Mouse (Mus musculus) heart, adult 2 months (tissue): ENCODE data around the gene Atg16l2. TPM values are rescaled to one million over a fixed set of nuclear protein-coding genes. Genes with fewer than 3 reads are reported as not detected.

ENCODE experiments used
- DNase-seq, 2 experiments: peaks; one replicate each; pipeline ENCODE4 v3.0.0; 2021
- H3K27ac ChIP-seq: fragments of 200-600 bp; 2 replicates; pipeline ENCODE4 v1.8.1; 2022
- H3K27me3 ChIP-seq: fragments of 200-500 bp; 2 replicates; pipeline ENCODE4 v1.6.1; 2012; ENCODE audit warnings: mild to moderate bottlenecking, low read length, inconsistent platforms, mixed read lengths; ENCODE audit not compliant: control insufficient read depth, insufficient read depth
- H3K36me3 ChIP-seq: fragments of 200-500 bp; 2 replicates; pipeline ENCODE4 v1.6.1; 2012; ENCODE audit warnings: low read length, inconsistent platforms; ENCODE audit not compliant: control insufficient read depth, insufficient read depth
- H3K4me1 ChIP-seq: fragments of 200-500 bp; 2 replicates; pipeline ENCODE4 v1.6.1; 2011; ENCODE audit warnings: low read length; ENCODE audit not compliant: control insufficient read depth, insufficient read depth
- H3K4me3 ChIP-seq: fragments of 200-600 bp; 2 replicates; pipeline ENCODE4 v1.8.1; 2022
- H3K79me2 ChIP-seq: fragments of 200-500 bp; replicated peaks from 2 replicates; pipeline ENCODE4 v1.6.1; 2012; ENCODE audit warnings: mild to moderate bottlenecking, inconsistent platforms, low read length, moderate library complexity, mixed read lengths; ENCODE audit not compliant: control insufficient read depth, insufficient read depth
- H3K9ac ChIP-seq: fragments of 200-500 bp; 2 replicates; pipeline ENCODE4 v1.6.1; 2012; ENCODE audit warnings: low read depth, mild to moderate bottlenecking, control low read depth, inconsistent platforms, low read length, mixed read lengths
- CTCF ChIP-seq: fragments of 200-600 bp; IDR thresholded peaks from 2 replicates; pipeline ENCODE4 v1.8.1; 2022; ENCODE audit warnings: antibody characterized with exemption, mild to moderate bottlenecking, moderate library complexity
- EP300 ChIP-seq: fragments of 200-500 bp; IDR thresholded peaks from 2 replicates; pipeline ENCODE4 v1.6.1; 2011; ENCODE audit warnings: low read depth, low read length, control low read depth; ENCODE audit not compliant: insufficient read depth
- POLR2A ChIP-seq: fragments of 200-500 bp; IDR thresholded peaks from 2 replicates; pipeline ENCODE4 v1.6.1; 2011; ENCODE audit warnings: mild to moderate bottlenecking, low read depth, low read length, control low read depth; ENCODE audit not compliant: insufficient read depth
- WGBS: fragments of 180-500 bp; shearing (Covaris S2); methylation state at CpG from one replicate; pipeline ENCODE4 v1.1.7; 2018; 5-methylcytosine and 5-hydroxymethylcytosine counted together
- intact Hi-C: fragments of 180-260 bp; cut with DNase I; formaldehyde crosslinking; loops from one replicate; pipeline ENCODE4 v1.15.1; 2025
- polyA plus RNA-seq: library from polyadenylated mRNA; depleted of rRNA; stranded (reverse); fragments of >200 nt; gene quantifications from 2 replicates; pipeline ENCODE4 v1.2.3, GENCODE M21; 2012
- total RNA-seq, 2 experiments: library from RNA; stranded (reverse); gene quantifications; 2 replicates each; pipeline ENCODE4 v1.2.3; 2021

Atg16l2 gene
- total and polyA plus RNA-seq, 3 experiments: 7.8 to 22.8 (median 8.9) TPM

GRCm38 (mm10) chr7:101343135-101343534, 41.1 kb upstream of the Atg16l2 start:
- no peak for DNase-seq
- TF ChIP-seq POLR2A (no peak), EP300 (no peak), CTCF (no peak)
- intact Hi-C loops: no loop called here
- Histone ChIP-seq H3K4me3 (no peak overlapping the region), H3K27ac (no peak overlapping the region), H3K4me1 (peaks cover 5% of the 10 kb centered on the region; the same call in 1 of the 2 replicates), H3K79me2 (no peaks in the 10 kb centered on the region), H3K27me3 (no peaks in the 10 kb centered on the region), H3K9ac (no peak overlapping the region), H3K36me3 (no peaks in the 10 kb centered on the region)
- 44% methylated on average over 7 of the region's 7 CpGs for WGBS

GRCm38 (mm10) chr7:101341405-101341804, 39.4 kb upstream of the Atg16l2 start:
- no peak for DNase-seq
- TF ChIP-seq EP300: no peak
- H3K27me3 ChIP-seq: no peaks in the 10 kb centered on the region
- H3K4me1 ChIP-seq: peaks cover 2% of the 10 kb centered on the region; the same call in 1 of the 2 replicates
- no peaks in the 10 kb centered on the region for H3K79me2 ChIP-seq
- H3K4me3 ChIP-seq: no peak overlapping the region
- intact Hi-C loops: no loop called here
- WGBS: 40% methylated on average over 6 of the region's 6 CpGs
- H3K27ac ChIP-seq: no peak overlapping the region
- no peak overlapping the region for H3K9ac ChIP-seq
- H3K36me3 ChIP-seq: no peaks in the 10 kb centered on the region

- Histone ChIP-seq H3K27ac (no peak overlapping the region), H3K79me2 (no peaks in the 10 kb centered on the region), H3K9ac (no peak overlapping the region), H3K27me3 (no peaks in the 10 kb centered on the region), H3K4me3 (no peak overlapping the region), H3K4me1 (peaks cover 2% of the 10 kb centered on the region; the same call in 1 of the 2 replicates), H3K36me3 (no peaks in the 10 kb centered on the region)
- TF ChIP-seq EP300: no peak
- no peak for TF ChIP-seq CTCF
- no peak for TF ChIP-seq POLR2A
- intact Hi-C loops: no loop called here
- DNase-seq: no peak
- 94% methylated on average over 3 of the region's 3 CpGs for WGBS
Measured at GRCm38 (mm10) chr7:101337401-101337800, 35.4 kb upstream of the Atg16l2 start.

GRCm38 (mm10) chr7:101336686-101337085, 34.6 kb upstream of the Atg16l2 start:
- no peak overlapping the region for H3K4me3 ChIP-seq
- no peaks in the 10 kb centered on the region for H3K27me3 ChIP-seq
- DNase-seq: no peak
- no peak overlapping the region for H3K27ac ChIP-seq
- intact Hi-C loops: no loop called here
- no peak overlapping the region for H3K9ac ChIP-seq
- TF ChIP-seq CTCF (no peak), EP300 (no peak), POLR2A (no peak)
- H3K36me3 ChIP-seq: no peaks in the 10 kb centered on the region
- peaks cover 2% of the 10 kb centered on the region; the same call in 1 of the 2 replicates for H3K4me1 ChIP-seq
- H3K79me2 ChIP-seq: no peaks in the 10 kb centered on the region
- 91% methylated on average over 3 of the region's 3 CpGs for WGBS

- Histone ChIP-seq H3K4me1 (no peaks in the 10 kb centered on the region), H3K79me2 (no peaks in the 10 kb centered on the region), H3K27ac (no peak overlapping the region), H3K9ac (no peak overlapping the region), H3K27me3 (no peaks in the 10 kb centered on the region), H3K4me3 (no peak overlapping the region), H3K36me3 (no peaks in the 10 kb centered on the region)
- intact Hi-C loops: no loop called here
- TF ChIP-seq CTCF (no peak), EP300 (no peak), POLR2A (no peak)
- DNase-seq: no peak
- 63% methylated on average over 2 of the region's 2 CpGs for WGBS
Measured at GRCm38 (mm10) chr7:101335228-101335627, 33.2 kb upstream of the Atg16l2 start.

GRCm38 (mm10) chr7:101332045-101332831, 30.2 kb upstream of the Atg16l2 start:
- H3K27ac ChIP-seq: no peak overlapping the region
- H3K79me2 ChIP-seq: no peaks in the 10 kb centered on the region
- TF ChIP-seq CTCF (no peak), POLR2A (no peak), EP300 (no peak)
- H3K4me3 ChIP-seq: no peak overlapping the region
- intact Hi-C loops: no loop called here
- H3K9ac ChIP-seq: no peak overlapping the region
- DNase-seq: no peak
- no peaks in the 10 kb centered on the region for H3K27me3 ChIP-seq
- no peaks in the 10 kb centered on the region for H3K36me3 ChIP-seq
- 94% methylated on average over 5 of the region's 5 CpGs for WGBS
- H3K4me1 ChIP-seq: peaks cover 3% of the 10 kb centered on the region; the same call in 1 of the 2 replicates
